Mouse (Mus musculus) thymus, postnatal 4 days (tissue): Measurements from ENCODE around the gene 2310022A10Rik.

Experiments used
- DNase-seq: peaks from one replicate; pipeline ENCODE4 v3.0.0; 2021

2310022A10Rik gene

DNA sequence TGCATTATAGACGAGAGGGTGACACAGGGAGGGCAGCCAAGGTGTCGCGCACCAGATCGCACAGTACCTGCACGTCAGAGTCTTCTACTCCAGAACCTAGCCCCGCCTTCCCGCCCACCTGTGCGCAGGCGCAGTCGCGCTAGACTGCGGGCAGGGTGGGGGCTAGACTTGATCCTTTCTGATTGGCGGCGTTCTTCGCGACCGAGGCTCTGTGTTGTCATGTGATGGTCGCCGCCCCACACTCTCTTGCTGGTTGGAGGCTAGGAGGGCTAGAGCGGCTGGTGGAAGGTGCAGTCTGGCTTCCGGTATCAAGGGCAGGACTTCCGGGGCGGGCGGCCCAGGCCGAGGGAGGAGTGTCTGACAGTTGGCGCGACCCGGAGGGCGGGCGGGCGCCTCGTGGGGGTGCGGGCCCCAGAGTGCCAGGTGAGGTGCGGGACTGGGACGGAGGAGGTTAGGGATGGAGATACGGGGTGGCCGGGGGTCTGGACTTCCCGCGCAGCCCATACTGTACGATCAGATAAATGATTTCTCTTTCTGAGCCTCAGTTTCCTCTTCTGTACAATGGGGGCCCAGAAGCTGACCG, at the start of gene 2310022A10Rik, which contains the start of gene Pld3:
Gene 2310022A10Rik (plus strand): TSS at position 303 of the 583 bp plus-strand sequence.
Gene Pld3 (minus strand): TSS at position 288 of the 583 bp plus-strand sequence.
- DNase-seq: peak; percentile 97

DNA sequence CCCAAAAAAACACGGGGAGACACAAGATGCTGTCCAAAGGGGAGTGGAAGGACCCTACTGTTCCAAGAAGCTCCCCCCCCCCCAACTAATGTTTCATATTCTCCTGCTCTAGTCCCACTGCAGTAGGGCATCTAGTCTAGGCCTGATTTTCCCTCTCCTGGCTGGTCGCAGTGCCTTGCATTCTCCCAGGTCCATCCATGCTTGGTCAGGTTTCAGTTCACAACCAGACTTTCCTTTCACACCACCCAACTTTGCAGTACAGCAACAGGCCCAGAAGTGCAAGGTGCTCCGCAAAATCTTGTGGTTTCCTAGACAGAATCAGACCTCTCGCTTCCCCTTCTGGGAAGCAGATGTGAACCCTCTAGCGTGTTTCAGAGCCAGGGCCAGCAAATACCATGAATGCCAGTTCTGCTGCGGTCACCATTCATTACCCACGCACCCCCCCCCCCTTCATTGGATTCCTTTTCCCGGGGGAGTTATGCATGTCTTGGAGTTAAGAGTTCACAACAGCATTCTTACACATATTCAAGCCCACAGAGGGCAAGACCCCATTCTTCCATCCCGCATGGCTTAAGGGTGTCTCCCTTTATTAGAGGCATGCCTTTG, 46.2 kb upstream of the 2310022A10Rik start:
- DNase-seq: no peak

- DNase-seq: peak; percentile 98
Observed at GRCm38 (mm10) chr7:27507711-27508647, 45.1 kb upstream of the 2310022A10Rik start.

- peak; percentile 79 for DNase-seq
Observed at GRCm38 (mm10) chr7:27508648-27509005, 44.4 kb upstream of the 2310022A10Rik start.

DNA sequence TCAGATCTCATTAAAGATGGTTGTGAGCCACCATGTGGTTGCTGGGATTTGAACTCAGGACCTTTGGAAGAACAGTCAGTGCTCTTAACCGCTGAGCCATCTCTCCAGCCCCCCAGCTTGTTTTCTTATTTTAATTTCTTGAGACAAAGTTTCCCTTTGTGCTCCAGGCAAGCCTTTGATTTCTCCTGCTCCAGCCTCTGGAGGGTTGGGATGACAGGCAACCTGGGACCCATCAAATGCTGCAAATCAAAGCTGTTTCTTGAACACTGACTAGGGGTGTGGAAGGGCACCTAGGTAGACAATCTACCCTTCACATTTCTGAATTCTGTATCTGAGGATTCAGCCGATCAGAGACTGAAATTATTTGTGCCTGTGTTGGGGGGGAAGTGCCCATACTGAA, 42.2 kb upstream of the 2310022A10Rik start:
- no peak for DNase-seq

DNA sequence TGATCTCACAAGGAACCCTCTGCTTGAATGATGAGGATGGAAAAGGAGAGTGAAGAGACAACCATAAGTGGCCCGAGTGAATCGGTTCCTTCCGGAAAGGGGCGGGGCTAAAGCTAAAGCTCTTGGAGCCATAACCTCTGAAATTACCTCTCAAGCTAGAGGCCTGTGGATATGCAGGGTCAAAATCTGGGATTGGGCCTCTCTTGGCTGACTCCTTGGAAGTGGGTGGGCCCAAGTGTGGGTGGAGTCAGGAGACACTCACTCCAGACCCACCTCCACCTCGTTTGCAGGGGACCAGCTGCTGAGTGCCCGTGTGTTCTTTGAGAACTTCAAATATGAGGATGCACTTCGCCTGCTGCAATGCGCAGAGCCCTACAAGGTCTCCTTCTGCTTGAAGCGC, 38.1 kb upstream of the 2310022A10Rik start:
- no peak for DNase-seq

GRCm38 (mm10) chr7:27518314-27518713, 34.7 kb upstream of the 2310022A10Rik start:
- DNase-seq: no peak

DNA sequence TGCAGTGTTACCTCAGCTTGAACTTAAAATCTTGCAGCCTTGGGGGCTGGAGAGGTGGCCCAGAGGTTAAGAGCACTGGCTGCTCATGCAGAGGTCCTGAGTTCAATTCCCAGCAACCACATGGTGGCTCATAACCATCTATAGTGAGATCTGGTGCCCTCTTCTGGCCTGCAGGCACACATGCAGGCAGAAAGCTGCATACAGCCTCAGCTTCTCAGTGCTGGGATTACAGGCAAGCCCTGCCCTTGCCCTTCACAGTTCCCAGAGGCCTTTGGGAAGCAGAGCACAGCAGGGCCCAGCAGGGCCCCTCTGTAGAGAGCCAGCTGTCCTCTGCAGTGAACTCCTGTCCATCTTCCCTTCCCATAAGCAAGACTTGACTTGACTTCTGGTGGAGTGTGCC, 32.9 kb upstream of the 2310022A10Rik start:
- DNase-seq: no peak

GRCm38 (mm10) chr7:27520599-27520998, 32.4 kb upstream of the 2310022A10Rik start:
- no peak for DNase-seq

- no peak for DNase-seq
Observed at GRCm38 (mm10) chr7:27522967-27523366, 30.1 kb upstream of the 2310022A10Rik start, which contains the start of gene Hipk4. Gene Hipk4 (plus strand): TSS chr7:27523267.

GRCm38 (mm10) chr7:27523805-27524204, 29.2 kb upstream of the 2310022A10Rik start:
- no peak for DNase-seq

GRCm38 (mm10) chr7:27526039-27526827, 26.8 kb upstream of the 2310022A10Rik start:
- peak; percentile 86 for DNase-seq

DNA sequence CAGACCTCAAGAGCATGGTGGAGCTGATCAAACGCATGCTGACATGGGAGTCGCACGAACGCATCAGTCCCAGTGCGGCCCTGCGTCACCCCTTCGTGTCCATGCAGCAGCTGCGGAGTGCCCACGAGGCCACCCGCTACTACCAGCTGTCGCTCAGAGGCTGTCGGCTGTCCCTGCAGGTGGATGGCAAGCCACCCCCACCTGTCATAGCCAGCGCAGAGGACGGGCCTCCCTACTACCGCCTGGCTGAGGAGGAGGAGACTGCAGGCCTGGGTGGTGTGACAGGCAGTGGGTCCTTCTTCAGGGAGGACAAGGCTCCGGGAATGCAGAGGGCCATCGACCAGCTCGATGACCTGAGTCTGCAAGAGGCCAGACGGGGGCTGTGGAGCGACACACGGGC, 24.0 kb upstream of the 2310022A10Rik start:
- no peak for DNase-seq

DNA sequence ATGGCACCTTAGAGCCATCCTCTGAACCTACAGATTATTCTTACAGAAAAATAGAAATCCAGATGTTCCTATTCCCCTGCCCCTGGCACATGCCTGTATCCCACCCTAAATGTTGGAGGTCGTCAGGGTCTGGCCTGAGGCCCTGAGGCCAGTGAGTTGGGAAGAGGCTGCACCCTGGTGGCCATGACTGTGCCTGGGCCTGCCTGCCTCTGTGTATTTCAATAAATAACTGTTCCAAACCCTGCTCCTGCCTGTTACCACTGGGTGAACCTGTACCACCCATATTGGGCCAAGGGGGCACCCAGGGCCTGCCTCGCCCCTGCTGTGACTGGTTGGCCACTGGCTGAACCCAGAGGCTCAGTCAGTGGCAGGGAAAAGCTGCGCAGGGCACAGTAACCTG, 22.1 kb upstream of the 2310022A10Rik start:
- DNase-seq: no peak

DNA sequence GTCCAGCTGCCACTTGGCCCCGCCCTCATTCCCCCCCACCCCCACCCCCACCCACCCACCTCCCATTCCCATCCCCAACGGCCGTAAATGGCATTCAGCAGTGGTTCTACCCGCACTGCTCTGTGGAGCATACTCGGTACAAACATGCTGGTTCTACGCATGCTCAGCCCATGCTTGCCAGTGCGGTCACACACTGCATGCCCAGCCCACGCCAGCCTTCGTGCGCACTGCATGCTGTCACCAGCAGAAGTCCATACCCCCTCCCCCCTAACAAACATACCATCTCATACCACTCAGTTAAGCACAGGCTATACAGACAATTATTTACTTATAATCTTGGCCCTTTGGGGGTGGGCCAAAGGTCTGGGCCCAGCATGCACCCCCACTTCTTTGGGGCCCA, 21.3 kb upstream of the 2310022A10Rik start:
- DNase-seq: no peak

DNA sequence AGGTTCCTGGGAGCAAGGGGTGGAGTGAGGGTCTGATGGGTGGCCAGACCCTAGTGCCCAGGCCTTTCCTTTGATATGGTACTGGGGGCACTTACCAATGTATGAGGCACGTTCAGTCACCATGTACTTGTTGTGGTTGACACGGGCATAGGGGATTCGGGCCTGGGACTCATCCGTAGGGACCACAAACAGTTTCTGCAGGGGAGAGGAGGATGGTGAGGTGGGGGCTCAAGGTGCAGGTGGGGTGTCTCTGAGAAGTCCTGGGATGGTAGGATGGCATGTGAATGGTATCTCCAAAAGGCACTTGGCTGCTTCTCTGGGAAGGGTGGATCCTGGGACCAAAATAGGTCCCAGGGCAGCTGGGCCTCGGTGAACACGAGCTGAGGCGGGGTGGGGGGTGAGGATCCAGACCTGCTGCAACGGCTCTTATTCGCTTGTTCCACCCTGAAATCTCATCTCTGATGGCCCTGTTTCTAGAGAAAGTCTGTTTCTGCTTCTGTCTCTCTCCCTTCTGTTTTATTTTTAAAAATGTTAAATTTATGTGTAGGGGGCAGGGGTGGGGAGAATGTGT, 20.5 kb upstream of the 2310022A10Rik start:
- no peak for DNase-seq

DNA sequence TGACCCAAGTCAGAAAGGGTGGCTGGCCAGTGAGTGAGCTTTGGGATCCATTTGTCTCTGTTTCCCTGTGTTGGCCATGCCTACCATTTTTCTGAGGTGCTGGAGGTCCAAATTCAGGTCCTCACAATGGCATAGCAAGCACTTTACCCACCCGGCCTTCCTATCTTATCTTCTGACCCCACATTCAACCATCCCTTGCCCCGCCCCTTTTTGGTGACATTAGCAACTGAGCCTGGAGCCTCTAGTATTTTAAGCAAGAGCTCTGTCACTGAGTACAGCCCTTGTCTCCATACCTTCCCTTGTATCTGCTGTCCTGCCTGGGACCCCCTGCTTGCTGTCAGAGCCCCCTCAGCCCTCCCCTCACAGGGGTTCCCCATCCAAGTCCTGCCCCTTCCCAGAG, 17.6 kb upstream of the 2310022A10Rik start:
- no peak for DNase-seq

- DNase-seq: no peak
Observed at GRCm38 (mm10) chr7:27536618-27537017, 16.4 kb upstream of the 2310022A10Rik start.

DNA sequence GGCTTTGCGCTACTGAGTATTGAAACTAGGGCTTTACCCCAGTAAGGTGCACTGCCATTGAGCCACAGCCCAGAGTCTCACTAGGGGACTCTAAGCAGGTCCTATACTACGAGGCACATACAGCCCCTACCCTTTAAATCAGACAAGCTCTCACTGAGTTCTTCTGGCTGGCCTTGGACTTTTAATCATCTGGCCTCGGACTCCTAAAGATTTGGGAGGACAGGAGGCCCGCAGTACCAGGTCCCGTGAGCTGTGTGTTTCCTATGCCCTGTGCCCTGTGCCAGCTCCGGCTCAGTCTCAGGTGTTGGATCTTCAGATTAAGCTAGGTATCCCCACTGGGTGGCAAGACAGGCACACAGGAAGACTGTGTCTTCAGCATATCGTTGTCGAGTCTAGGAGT, 15.0 kb upstream of the 2310022A10Rik start:
- no peak for DNase-seq

DNA sequence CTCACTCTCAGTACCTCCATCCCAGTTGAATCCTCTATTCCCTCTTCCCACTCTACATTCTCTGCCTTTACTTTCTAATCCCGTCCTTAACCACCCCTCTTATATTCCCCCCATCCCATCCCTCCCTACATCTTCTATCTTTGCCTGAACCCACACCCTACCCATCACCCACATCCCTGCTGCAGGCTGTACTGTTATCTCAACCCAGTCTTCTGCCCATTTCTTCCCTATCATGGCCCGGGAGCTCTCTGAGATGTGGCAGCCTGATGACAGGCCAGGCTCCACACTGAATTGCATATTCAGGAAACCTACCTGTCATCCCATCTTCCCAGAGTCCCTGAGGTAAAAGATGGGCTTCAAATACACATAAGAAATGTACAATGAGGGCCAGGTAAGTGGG, 14.2 kb upstream of the 2310022A10Rik start:
- no peak for DNase-seq

DNA sequence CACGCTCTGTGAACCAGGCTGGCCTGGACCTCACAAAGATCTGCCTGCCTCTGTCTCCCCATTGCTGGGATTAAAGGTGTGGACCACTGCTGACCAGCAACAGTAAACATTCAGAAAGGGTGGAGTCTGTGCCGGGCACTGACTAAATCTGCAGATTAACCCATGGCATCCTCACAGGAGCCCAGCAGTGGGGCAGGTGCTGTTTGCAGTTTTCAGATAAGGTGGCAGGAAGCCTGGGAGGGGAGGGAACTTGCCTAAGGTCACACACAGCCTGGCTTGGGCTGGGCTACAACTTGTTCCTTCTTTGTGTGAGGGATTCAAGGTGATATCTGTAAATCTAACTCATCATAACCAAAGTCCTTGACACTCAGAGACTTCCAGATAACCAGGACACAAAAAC, 12.5 kb upstream of the 2310022A10Rik start:
- no peak for DNase-seq

GRCm38 (mm10) chr7:27540935-27541334, 12.1 kb upstream of the 2310022A10Rik start:
- peak; percentile 27 for DNase-seq

GRCm38 (mm10) chr7:27541431-27541830, 11.6 kb upstream of the 2310022A10Rik start:
- DNase-seq: peak; percentile 93
